Mouse (Mus musculus) heart, adult 2 months (tissue): ENCODE measurements around the gene Runx2.

Experiments used
- CTCF ChIP-seq: fragments of 200-600 bp; IDR thresholded peaks from 2 replicates; pipeline ENCODE4 v1.8.1; 2022; ENCODE audit warnings: antibody characterized with exemption, mild to moderate bottlenecking, moderate library complexity
- EP300 ChIP-seq: fragments of 200-500 bp; IDR thresholded peaks from 2 replicates; pipeline ENCODE4 v1.6.1; 2011; ENCODE audit warnings: low read depth, low read length, control low read depth; ENCODE audit not compliant: insufficient read depth

DNA sequence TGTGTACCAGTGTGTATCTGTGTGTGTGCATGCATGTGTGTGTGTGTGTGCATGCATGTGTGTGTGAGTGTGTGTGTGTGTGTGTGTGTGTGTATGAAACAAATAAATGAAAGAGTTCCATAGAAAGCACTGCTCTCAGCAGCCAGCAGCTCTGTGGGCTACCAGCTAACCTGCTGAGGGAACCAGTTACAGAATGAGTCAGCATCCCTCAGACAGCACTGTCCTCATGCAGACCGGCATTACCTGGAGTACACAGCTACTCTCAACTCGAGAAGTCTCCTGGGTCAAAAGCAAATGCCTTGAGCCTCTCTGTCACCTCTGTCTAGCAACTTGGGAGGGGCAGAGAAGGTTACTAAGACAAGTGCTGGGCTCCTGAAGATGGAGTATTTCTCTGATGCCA is 86.1 kb downstream of the Runx2 start:
- TF ChIP-seq CTCF, result no peak
- no peak for TF ChIP-seq EP300
